Mouse (Mus musculus) embryonic facial prominence, embryonic 15.5 days (tissue): ENCODE data around the gene Spn. TPM values are rescaled to one million over a fixed set of nuclear protein-coding genes. Genes with fewer than 3 reads are reported as not detected.
"Not testable (repeated sequence)": the region's sequence is repeated elsewhere in the genome, so short reads cannot be mapped to it uniquely, and the experiment has no call there.

Source experiments
- ATAC-seq: fragments of 200-750 bp; cut with Nextera tagmentation; 2 replicates; pipeline ENCODE4 v1.8.0; 2017; ENCODE audit warnings: low read depth, moderate TSS enrichment; ENCODE audit not compliant: insufficient number of reproducible peaks, low FRiP score, low TSS enrichment
- H3K27ac ChIP-seq: fragments of 300-500 bp; sonication (generic); replicated peaks from 2 replicates; pipeline ENCODE4 v1.5.1; 2015; ENCODE audit warnings: mild to moderate bottlenecking, inconsistent platforms
- H3K27me3 ChIP-seq: fragments of 300-500 bp; sonication (generic); 2 replicates; pipeline ENCODE4 v1.6.1; 2015; ENCODE audit warnings: inconsistent platforms
- H3K36me3 ChIP-seq: fragments of 300-500 bp; sonication (generic); 2 replicates; pipeline ENCODE4 v1.6.1; 2015; ENCODE audit warnings: mild to moderate bottlenecking, inconsistent platforms
- H3K4me1 ChIP-seq: fragments of 300-500 bp; sonication (generic); 2 replicates; pipeline ENCODE4 v1.6.1; 2015; ENCODE audit warnings: inconsistent platforms
- H3K4me2 ChIP-seq: fragments of 300-500 bp; sonication (generic); replicated peaks from 2 replicates; pipeline ENCODE4 v1.6.1; 2015; ENCODE audit warnings: mild to moderate bottlenecking, inconsistent platforms
- H3K4me3 ChIP-seq: fragments of 300-500 bp; sonication (generic); replicated peaks from 2 replicates; pipeline ENCODE4 v1.5.1; 2015; ENCODE audit warnings: mild to moderate bottlenecking, inconsistent platforms
- H3K9ac ChIP-seq: fragments of 300-500 bp; sonication (generic); 2 replicates; pipeline ENCODE4 v1.6.1; 2015; ENCODE audit warnings: inconsistent platforms
- H3K9me3 ChIP-seq: fragments of 300-500 bp; sonication (generic); replicated peaks from 2 replicates; pipeline ENCODE4 v1.6.1; 2016; ENCODE audit warnings: inconsistent platforms
- WGBS: fragments of 180-500 bp; shearing (Covaris S2); methylation state at CpG from one replicate; pipeline ENCODE4 v1.1.7; 2015; 5-methylcytosine and 5-hydroxymethylcytosine counted together
- polyA plus RNA-seq: library from polyadenylated mRNA; unstranded; fragments of >200 nt; fragmentation: Nextera tagmentation; extraction: Ambion mirVana; gene quantifications from 2 replicates; pipeline ENCODE4 v1.2.1, GENCODE M21; 2015

Gene Spn
- polyA plus RNA-seq, 1 experiment from 2014 or later, result 0.61 TPM

DNA sequence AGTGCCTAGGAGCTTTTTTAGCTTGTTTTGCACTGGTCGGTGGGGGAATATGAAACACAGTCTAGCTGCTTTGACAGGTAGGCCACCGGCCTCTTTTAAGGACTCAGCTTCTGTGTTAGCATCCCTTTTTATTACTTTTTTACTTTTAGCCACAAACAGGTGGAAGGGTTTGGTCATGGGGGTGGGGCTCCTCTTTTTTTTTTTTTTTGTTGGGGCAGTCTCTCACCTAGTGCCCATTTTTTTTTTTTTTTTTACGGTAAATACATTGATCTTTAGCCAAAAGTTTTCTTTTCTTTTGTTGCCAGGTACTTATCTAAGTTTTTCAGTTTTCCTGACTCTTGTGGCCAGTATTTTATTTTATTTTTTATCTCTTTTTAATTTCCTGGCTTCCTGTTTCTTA lies 49.5 kb downstream of the Spn start:
- peaks cover 8% of the 10 kb centered on the region; the same call in 1 of the 2 replicates for H3K4me1 ChIP-seq
- no peaks in the 10 kb centered on the region for H3K9me3 ChIP-seq
- no peak overlapping the region for H3K4me2 ChIP-seq
- H3K36me3 ChIP-seq, result no peaks in the 10 kb centered on the region
- H3K4me3 ChIP-seq, result no peak overlapping the region
- H3K27me3 ChIP-seq, result no peaks in the 10 kb centered on the region
- ATAC-seq, result no peak
- no peak overlapping the region for H3K27ac ChIP-seq
- 83% methylated on average over 3 of the region's 3 CpGs for WGBS
- no peak overlapping the region for H3K9ac ChIP-seq

DNA sequence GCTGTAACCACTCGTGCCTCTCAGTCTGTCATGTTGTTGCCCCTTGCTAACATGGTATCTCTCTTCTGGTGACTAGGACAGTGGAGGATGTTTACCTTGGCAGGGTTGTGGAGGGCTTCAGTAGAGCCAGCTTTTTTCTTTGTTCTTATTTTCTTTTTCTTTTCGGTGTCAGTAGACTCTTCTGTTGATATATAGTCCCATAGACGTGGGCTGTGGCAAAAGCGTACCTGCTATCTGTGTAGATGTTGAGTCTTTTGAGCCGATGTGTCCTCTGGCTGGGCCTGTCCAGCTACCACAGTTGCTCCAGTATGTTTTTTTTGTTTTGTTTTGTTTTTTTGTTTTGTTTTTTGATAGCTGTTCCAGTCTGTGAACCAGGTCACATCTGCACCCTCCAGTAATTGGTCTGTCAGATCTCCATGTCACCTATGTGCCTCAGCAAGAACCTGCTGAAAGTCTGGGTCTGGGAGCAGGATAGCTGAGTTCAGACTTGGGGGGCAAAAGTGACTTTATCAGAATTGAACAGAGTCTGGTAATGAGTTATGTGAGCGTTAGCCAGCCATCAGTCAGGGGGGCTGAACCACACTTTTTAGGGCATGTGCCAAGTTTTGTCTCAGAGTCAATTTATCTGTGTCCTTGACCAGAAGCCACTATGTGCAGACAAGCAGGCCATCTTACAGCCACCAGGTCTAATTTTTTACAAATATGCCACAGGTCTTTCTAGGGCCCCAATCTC lies 50.2 kb downstream of the Spn start, which contains the start of gene Zg16:
TSS of gene Zg16 (minus strand) at position 51 of the 733 bp plus-strand sequence.
- ATAC-seq, H3K9ac ChIP-seq, H3K4me2 ChIP-seq, H3K4me1 ChIP-seq, H3K27ac ChIP-seq, H3K36me3 ChIP-seq, H3K27me3 ChIP-seq, H3K4me3 ChIP-seq, H3K9me3 ChIP-seq: not testable (repeated sequence)
- WGBS, result 76% methylated on average over 6 of the region's 6 CpGs

DNA sequence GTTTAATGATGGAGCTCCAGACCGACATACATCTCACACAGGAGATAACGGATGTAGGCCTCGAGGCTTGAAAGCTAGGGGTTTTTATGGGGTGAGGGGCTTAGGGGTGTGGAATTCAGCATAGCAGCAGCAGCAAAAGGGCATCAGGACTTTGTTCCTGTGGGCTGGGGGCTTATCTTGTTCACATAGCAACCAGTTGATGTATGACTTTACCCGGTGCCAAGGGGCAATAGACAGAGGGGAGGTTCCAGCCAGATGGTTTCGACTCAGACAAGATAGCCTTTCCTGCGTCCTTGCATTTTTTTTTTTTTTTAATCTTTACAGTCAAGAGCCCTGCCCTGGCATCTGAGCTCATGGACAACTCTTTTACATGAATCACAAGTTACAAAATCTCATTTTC lies 51.9 kb downstream of the Spn start:
- 75% methylated on average over 6 of the region's 6 CpGs for WGBS
- H3K9me3 ChIP-seq, ATAC-seq, H3K9ac ChIP-seq, H3K27ac ChIP-seq, H3K4me2 ChIP-seq, H3K27me3 ChIP-seq, H3K4me3 ChIP-seq, H3K4me1 ChIP-seq, H3K36me3 ChIP-seq: not testable (repeated sequence)

DNA sequence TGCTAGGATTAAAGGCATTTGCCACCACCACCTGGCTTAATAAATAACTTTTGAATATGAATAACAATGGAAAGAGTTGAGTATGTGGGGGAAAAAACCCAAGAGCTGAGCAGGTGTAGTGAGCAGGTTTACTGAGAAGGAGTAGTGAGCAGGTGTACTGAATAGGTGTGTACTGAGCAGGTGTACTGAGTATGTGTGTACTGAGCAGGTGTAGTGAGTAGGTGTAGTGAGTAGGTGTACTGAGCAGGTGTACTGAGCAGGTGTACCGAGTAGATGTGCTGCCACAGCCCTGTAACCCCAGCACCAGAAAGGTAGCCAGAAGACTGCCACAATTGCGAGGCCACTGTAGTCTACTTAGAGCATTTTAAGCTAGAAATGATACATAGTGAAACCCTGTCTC lies 52.8 kb downstream of the Spn start:
- WGBS, result 74% methylated on average over 2 of the region's 2 CpGs
- no peaks in the 10 kb centered on the region for H3K36me3 ChIP-seq
- no peak overlapping the region for H3K4me2 ChIP-seq
- H3K27me3 ChIP-seq, result no peaks in the 10 kb centered on the region
- H3K4me3 ChIP-seq, result no peak overlapping the region
- H3K27ac ChIP-seq, result no peak overlapping the region
- no peak for ATAC-seq
- no peaks in the 10 kb centered on the region for H3K9me3 ChIP-seq
- H3K4me1 ChIP-seq, result peaks cover 4% of the 10 kb centered on the region; the same call in 1 of the 2 replicates
- no peak overlapping the region for H3K9ac ChIP-seq

DNA sequence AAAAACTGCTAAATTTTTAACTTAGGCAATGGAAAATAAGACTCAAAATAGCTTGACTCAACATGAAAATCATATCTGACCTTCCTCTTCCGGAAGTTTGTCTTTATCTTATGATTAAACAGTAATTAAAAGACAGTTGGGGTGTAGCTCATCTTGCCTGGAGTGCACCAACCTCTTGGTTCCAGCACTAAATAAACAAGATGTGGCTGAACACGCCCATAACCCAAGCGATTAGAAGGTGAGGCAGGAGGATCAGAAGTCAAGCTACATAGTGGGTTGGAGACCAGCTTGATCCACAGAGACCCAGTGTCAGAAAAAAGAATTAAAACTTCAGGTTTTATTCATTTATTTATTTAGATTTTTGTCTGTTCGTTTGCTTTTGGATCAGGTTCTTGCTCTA lies 53.9 kb downstream of the Spn start:
- Histone ChIP-seq H3K36me3 (no peaks in the 10 kb centered on the region), H3K9ac (no peak overlapping the region), H3K27me3 (no peaks in the 10 kb centered on the region), H3K4me1 (no peaks in the 10 kb centered on the region), H3K4me2 (no peak overlapping the region), H3K9me3 (no peaks in the 10 kb centered on the region), H3K4me3 (no peak overlapping the region), H3K27ac (no peak overlapping the region)
- ATAC-seq, result no peak
- 74% methylated on average over 4 of the region's 4 CpGs for WGBS

DNA sequence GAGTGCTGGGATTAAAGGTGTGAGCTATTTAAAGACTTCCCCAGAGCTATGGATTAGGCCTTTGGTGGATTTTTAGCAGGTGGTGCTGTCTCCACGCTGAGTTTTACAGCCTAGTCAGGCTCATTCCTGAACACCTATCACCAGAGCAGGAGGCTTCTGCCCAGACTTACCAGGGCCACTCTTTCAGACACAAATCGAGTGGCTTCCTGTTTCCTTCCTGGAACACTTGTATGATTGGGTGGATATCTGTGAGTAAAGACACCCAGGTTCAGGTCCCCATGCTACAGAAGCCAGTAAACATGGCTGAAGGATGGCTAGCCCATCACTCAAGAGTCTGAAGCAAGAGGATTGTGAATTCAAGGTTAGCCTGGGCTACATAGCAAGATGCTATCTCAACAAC lies 54.6 kb downstream of the Spn start:
- no peak overlapping the region for H3K4me3 ChIP-seq
- no peak overlapping the region for H3K9ac ChIP-seq
- 58% methylated on average over 2 of the region's 2 CpGs for WGBS
- H3K36me3 ChIP-seq, result no peaks in the 10 kb centered on the region
- ATAC-seq, result no peak
- H3K9me3 ChIP-seq, result no peaks in the 10 kb centered on the region
- no peak overlapping the region for H3K4me2 ChIP-seq
- no peak overlapping the region for H3K27ac ChIP-seq
- H3K27me3 ChIP-seq, result no peaks in the 10 kb centered on the region
- no peaks in the 10 kb centered on the region for H3K4me1 ChIP-seq

DNA sequence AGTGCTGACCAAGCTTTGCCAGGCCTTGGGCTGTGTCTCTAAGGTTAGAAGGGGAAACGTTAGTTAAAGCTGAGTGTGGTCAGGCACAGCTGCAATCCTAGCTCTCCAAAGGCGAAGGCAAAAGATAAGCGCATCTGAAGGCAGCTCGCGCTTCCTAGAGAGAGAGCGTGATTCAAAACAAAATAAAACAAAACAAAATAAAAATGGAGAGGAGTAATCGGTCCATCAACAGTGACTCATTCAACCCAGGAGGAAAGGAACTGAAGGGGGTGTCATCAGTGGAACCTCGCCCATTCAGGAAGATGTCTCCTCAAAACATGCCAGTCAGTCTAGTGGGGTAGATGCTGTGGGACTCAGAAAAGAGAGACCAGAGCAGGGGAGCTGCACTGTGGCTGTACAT lies 55.4 kb downstream of the Spn start:
- no peak for ATAC-seq
- H3K4me1 ChIP-seq, result no peaks in the 10 kb centered on the region
- H3K9ac ChIP-seq, result no peak overlapping the region
- H3K27ac ChIP-seq, result no peak overlapping the region
- H3K4me3 ChIP-seq, result no peak overlapping the region
- no peak overlapping the region for H3K4me2 ChIP-seq
- no peaks in the 10 kb centered on the region for H3K27me3 ChIP-seq
- H3K36me3 ChIP-seq, result no peaks in the 10 kb centered on the region
- no peaks in the 10 kb centered on the region for H3K9me3 ChIP-seq
- 76% methylated on average over 8 of the region's 8 CpGs for WGBS

Other genes with a start within 250 kb of the Spn start
- 34.7 and 37.0 TPM in 2 replicates for gene Tmem219, start 214.9 kb downstream of the Spn start, polyA plus RNA-seq
- 19.1 and 20.2 TPM in 2 replicates for gene Kctd13, start 208.9 kb downstream of the Spn start, polyA plus RNA-seq
- 0.15 and 0.37 TPM in 2 replicates for gene Asphd1, start 188.2 kb downstream of the Spn start, polyA plus RNA-seq
- gene Sez6l2, start 187.3 kb downstream of the Spn start, polyA plus RNA-seq, result 0.63 and 0.88 TPM in 2 replicates
- gene Cdipt, start 161.9 kb downstream of the Spn start, polyA plus RNA-seq, result 106 TPM in 2 replicates
- gene Cdiptos, start 161.7 kb downstream of the Spn start, polyA plus RNA-seq, result 3.2 TPM in 2 replicates
- 12.0 and 12.5 TPM in 2 replicates for gene Mvp, start 123.2 kb downstream of the Spn start, polyA plus RNA-seq
- gene Pagr1b, start 121.3 kb downstream of the Spn start, polyA plus RNA-seq, result 0.33 and 0.43 TPM in 2 replicates
- 40.9 and 73.0 TPM in 2 replicates for gene Pagr1a, start 120.5 kb downstream of the Spn start, polyA plus RNA-seq
- 55.0 and 78.2 TPM in 2 replicates for gene Gm42742, start 116.7 kb downstream of the Spn start, polyA plus RNA-seq
- 18.9 and 21.9 TPM in 2 replicates for gene Prrt2, start 116.6 kb downstream of the Spn start, polyA plus RNA-seq
- 75.2 and 79.8 TPM in 2 replicates for gene Maz, start 110.8 kb downstream of the Spn start, polyA plus RNA-seq
- 87.5 and 90.6 TPM in 2 replicates for gene Kif22, start 95.4 kb downstream of the Spn start, polyA plus RNA-seq
- gene Zg16, start 50.5 kb downstream of the Spn start, polyA plus RNA-seq, result not detected in 2 replicates
- gene AI467606, start 46.5 kb downstream of the Spn start, polyA plus RNA-seq, result 4.8 and 6.3 TPM in 2 replicates
- gene Qprt, start 15.6 kb downstream of the Spn start, polyA plus RNA-seq, result 2.0 and 3.3 TPM in 2 replicates
- 56.4 and 61.8 TPM in 2 replicates for gene Cd2bp2, start 58.2 kb upstream of the Spn start, polyA plus RNA-seq
- 29.4 and 32.5 TPM in 2 replicates for gene Tbc1d10b, start 70.6 kb upstream of the Spn start, polyA plus RNA-seq
- 585 and 767 TPM in 2 replicates for gene Mylpf, start 71.1 kb upstream of the Spn start, polyA plus RNA-seq
- 41.3 and 42.5 TPM in 2 replicates for gene Zfp553, start 95.2 kb upstream of the Spn start, polyA plus RNA-seq
- gene Sept1, start 95.3 kb upstream of the Spn start, polyA plus RNA-seq, result 22.4 and 23.9 TPM in 2 replicates
- 73.7 and 77.5 TPM in 2 replicates for gene Zfp771, start 106.5 kb upstream of the Spn start, polyA plus RNA-seq
- gene Dctpp1, start 122.9 kb upstream of the Spn start, polyA plus RNA-seq, result 141 and 142 TPM in 2 replicates
- 53.7 and 58.5 TPM in 2 replicates for gene Sephs2, start 136.2 kb upstream of the Spn start, polyA plus RNA-seq
- gene Itgal, start 158.4 kb upstream of the Spn start, polyA plus RNA-seq, result 1.5 and 1.9 TPM in 2 replicates
- 16.7 and 17.7 TPM in 2 replicates for gene Zfp768, start 207.8 kb upstream of the Spn start, polyA plus RNA-seq
- 10.6 and 12.3 TPM in 2 replicates for gene Zfp747, start 238.2 kb upstream of the Spn start, polyA plus RNA-seq
- 5.3 and 6.2 TPM in 2 replicates for gene 9130019O22Rik, start 249.3 kb upstream of the Spn start, polyA plus RNA-seq